Mouse (Mus musculus) megakaryocyte, embryonic 14.5 days (primary cell): ENCODE results near the gene Ptpre.

ENCODE experiments used
- FLI1 ChIP-seq: IDR thresholded peaks from 2 replicates; pipeline ENCODE4 v1.6.1; 2012; ENCODE audit warnings: low read length, inconsistent platforms, mixed read lengths
- GATA1 ChIP-seq: IDR thresholded peaks from 3 replicates; pipeline ENCODE4 v1.6.1; 2012; ENCODE audit warnings: mixed read lengths, low read length, inconsistent platforms, borderline replicate concordance

- no peak for TF ChIP-seq GATA1
- TF ChIP-seq FLI1, result no peak
Measured at GRCm38 (mm10) chr7:135545957-135546356, 8.7 kb downstream of the Ptpre start.
